Mouse (Mus musculus) lung, embryonic 16.5 days (tissue): ENCODE data around the gene Gm20716. TPM values are rescaled to one million over a fixed set of nuclear protein-coding genes. Genes with fewer than 3 reads are reported as not detected.

Source experiments
- ATAC-seq: fragments of 200-750 bp; cut with Nextera tagmentation; 2 replicates; pipeline ENCODE4 v1.8.0; 2017; ENCODE audit warnings: low read depth, mild to moderate bottlenecking, moderate library complexity
- H3K27ac ChIP-seq: fragments of 300-500 bp; sonication (generic); 2 replicates; pipeline ENCODE4 v1.5.1; 2014; ENCODE audit warnings: mild to moderate bottlenecking, control low read depth, low read length
- H3K27me3 ChIP-seq: fragments of 300-500 bp; sonication (generic); 2 replicates; pipeline ENCODE4 v1.6.1; 2014; ENCODE audit warnings: low read depth, low read length, mixed read lengths; ENCODE audit not compliant: control insufficient read depth, insufficient read depth
- H3K36me3 ChIP-seq: fragments of 300-500 bp; sonication (generic); 2 replicates; pipeline ENCODE4 v1.6.1; 2014; ENCODE audit warnings: low read length; ENCODE audit not compliant: control insufficient read depth, insufficient read depth
- H3K4me1 ChIP-seq: fragments of 300-500 bp; sonication (generic); replicated peaks from 2 replicates; pipeline ENCODE4 v1.6.1; 2014; ENCODE audit warnings: low read length, mixed read lengths; ENCODE audit not compliant: control insufficient read depth, insufficient read depth
- H3K4me2 ChIP-seq: fragments of 300-500 bp; sonication (generic); 2 replicates; pipeline ENCODE4 v1.6.1; 2014; ENCODE audit warnings: low read depth, low read length, control low read depth
- H3K4me3 ChIP-seq: fragments of 300-500 bp; sonication (generic); 2 replicates; pipeline ENCODE4 v1.5.1; 2014; ENCODE audit warnings: mild to moderate bottlenecking, low read length, control low read depth
- H3K9ac ChIP-seq: fragments of 300-500 bp; sonication (generic); 2 replicates; pipeline ENCODE4 v1.6.1; 2014; ENCODE audit warnings: low read length, control low read depth
- H3K9me3 ChIP-seq: fragments of 300-500 bp; sonication (generic); 2 replicates; pipeline ENCODE4 v1.6.1; 2016; ENCODE audit warnings: low read length; ENCODE audit not compliant: control insufficient read depth
- WGBS: fragments of 180-500 bp; shearing (Covaris S2); extraction: QIAGEN DNeasy Blood & Tissue Kit; methylation state at CpG from one replicate; pipeline ENCODE4 v1.1.7; 2014; 5-methylcytosine and 5-hydroxymethylcytosine counted together
- polyA plus RNA-seq: library from polyadenylated mRNA; unstranded; fragments of >200 nt; fragmentation: Nextera tagmentation; extraction: Ambion mirVana; gene quantifications from 2 replicates; pipeline ENCODE4 v1.2.1, GENCODE M21; 2015

Gm20716 gene
- polyA plus RNA-seq, 1 experiment from 2014 or later: 14.7 TPM

DNA sequence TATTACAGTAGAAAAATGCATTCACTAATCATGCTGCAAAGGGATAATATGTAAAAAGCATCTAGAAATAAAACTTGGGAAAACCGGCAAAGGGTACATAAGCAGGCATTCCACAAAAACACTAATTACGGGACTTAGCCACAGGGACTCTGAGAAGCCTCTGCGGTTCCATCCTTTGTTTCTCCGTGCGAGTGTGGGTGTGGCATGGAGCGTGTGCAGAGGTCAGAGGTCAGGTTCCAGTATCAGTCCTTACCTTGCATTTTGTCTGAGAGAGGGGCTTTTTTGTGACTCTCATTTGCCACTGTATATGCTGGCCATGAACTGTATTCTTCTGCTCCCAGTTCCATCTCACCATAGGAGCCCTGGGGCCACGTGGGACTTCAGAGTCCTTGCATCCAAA is 54.2 kb downstream of the Gm20716 start:
- no peak for ATAC-seq
- Histone ChIP-seq H3K27ac (no peak overlapping the region), H3K4me3 (no peak overlapping the region), H3K9me3 (no peaks in the 10 kb centered on the region), H3K4me1 (no peaks in the 10 kb centered on the region), H3K27me3 (no peaks in the 10 kb centered on the region), H3K4me2 (no peak overlapping the region), H3K9ac (no peak overlapping the region), H3K36me3 (peaks cover 12% of the 10 kb centered on the region)
- 55% methylated on average over 7 of the region's 7 CpGs for WGBS

- peaks cover 29% of the 10 kb centered on the region for H3K4me1 ChIP-seq
- H3K4me3 ChIP-seq: peak overlapping the region; percentile 28
- peaks cover 4% of the 10 kb centered on the region for H3K36me3 ChIP-seq
- H3K9ac ChIP-seq: peak overlapping the region; percentile 56
- peak overlapping the region; percentile 47 for H3K4me2 ChIP-seq
- H3K27me3 ChIP-seq: no peaks in the 10 kb centered on the region
- WGBS: 12% methylated on average over 13 of the region's 13 CpGs
- peak overlapping the region; percentile 71 for H3K27ac ChIP-seq
- H3K9me3 ChIP-seq: no peaks in the 10 kb centered on the region
- peak; percentile 83 for ATAC-seq
These were observed 59.9 kb downstream of the Gm20716 start for GRCm38 (mm10) chr2:168170167-168170685.

GRCm38 (mm10) chr2:168169800-168170113 is 60.4 kb downstream of the Gm20716 start:
- ATAC-seq: no peak
- H3K27ac ChIP-seq: peak overlapping the region; percentile 71
- 6% methylated on average over 9 of the region's 9 CpGs for WGBS
- H3K4me2 ChIP-seq: peak overlapping the region; percentile 47
- peak overlapping the region; percentile 56 for H3K9ac ChIP-seq
- H3K36me3 ChIP-seq: no peaks in the 10 kb centered on the region; the same call in 1 of the 2 replicates
- no peaks in the 10 kb centered on the region for H3K27me3 ChIP-seq
- H3K4me3 ChIP-seq: peak overlapping the region; percentile 28
- H3K9me3 ChIP-seq: no peaks in the 10 kb centered on the region
- peaks cover 29% of the 10 kb centered on the region for H3K4me1 ChIP-seq

- H3K9me3 ChIP-seq: no peaks in the 10 kb centered on the region
- peak overlapping the region; percentile 71 for H3K27ac ChIP-seq
- H3K36me3 ChIP-seq: no peaks in the 10 kb centered on the region
- ATAC-seq: peak; percentile 66
- no peaks in the 10 kb centered on the region for H3K27me3 ChIP-seq
- H3K4me3 ChIP-seq: no peak overlapping the region
- peak overlapping the region; percentile 56; the same call in 1 of the 2 replicates for H3K9ac ChIP-seq
- H3K4me2 ChIP-seq: peak overlapping the region; percentile 47
- WGBS: 32% methylated on average over 9 of the region's 9 CpGs
- H3K4me1 ChIP-seq: peaks cover 29% of the 10 kb centered on the region
These were observed 61.0 kb downstream of the Gm20716 start for GRCm38 (mm10) chr2:168168892-168169799.

GRCm38 (mm10) chr2:168167781-168168180 is 62.4 kb downstream of the Gm20716 start:
- 58% methylated on average over 3 of the region's 3 CpGs for WGBS
- H3K4me1 ChIP-seq: peaks cover 29% of the 10 kb centered on the region
- no peak overlapping the region for H3K4me2 ChIP-seq
- no peaks in the 10 kb centered on the region for H3K9me3 ChIP-seq
- no peak for ATAC-seq
- no peaks in the 10 kb centered on the region for H3K27me3 ChIP-seq
- H3K4me3 ChIP-seq: no peak overlapping the region
- H3K27ac ChIP-seq: no peak overlapping the region
- H3K9ac ChIP-seq: no peak overlapping the region
- H3K36me3 ChIP-seq: no peaks in the 10 kb centered on the region

GRCm38 (mm10) chr2:168166750-168167460 is 63.3 kb downstream of the Gm20716 start:
- 0 out of 2 replicates have a peak, but pooled peaks have one; percentile 11 for ATAC-seq
- H3K4me1 ChIP-seq: peaks cover 35% of the 10 kb centered on the region
- H3K36me3 ChIP-seq: no peaks in the 10 kb centered on the region
- H3K9me3 ChIP-seq: no peaks in the 10 kb centered on the region
- H3K9ac ChIP-seq: no peak overlapping the region
- WGBS: 31% methylated on average over 21 of the region's 21 CpGs
- H3K27ac ChIP-seq: no peak overlapping the region
- H3K4me2 ChIP-seq: peak overlapping the region; percentile 2; the same call in 1 of the 2 replicates
- no peaks in the 10 kb centered on the region for H3K27me3 ChIP-seq
- no peak overlapping the region for H3K4me3 ChIP-seq

DNA sequence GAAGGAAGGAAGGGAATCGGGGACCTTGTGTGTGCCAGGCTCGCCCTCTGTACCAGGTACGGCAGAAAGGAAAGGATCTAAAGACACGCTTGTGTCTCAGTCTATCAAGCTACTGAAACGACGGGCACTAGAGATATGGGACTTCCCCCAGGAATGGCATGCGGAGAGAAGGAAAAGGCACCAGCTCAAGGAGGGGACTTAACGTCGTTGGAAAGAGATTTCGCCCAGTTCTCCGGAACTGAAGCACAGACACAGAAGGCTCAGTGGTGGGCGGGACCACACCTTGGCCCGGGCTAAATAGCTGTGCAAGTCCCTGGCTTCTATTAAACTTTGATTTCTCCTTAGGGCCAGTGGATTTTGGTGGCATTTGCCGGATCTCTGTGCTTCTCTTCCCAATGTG is 68.2 kb downstream of the Gm20716 start:
- peak overlapping the region; percentile 62 for H3K4me2 ChIP-seq
- no peaks in the 10 kb centered on the region for H3K9me3 ChIP-seq
- no peaks in the 10 kb centered on the region for H3K36me3 ChIP-seq
- peak; percentile 36; the same call in 1 of the 2 replicates for ATAC-seq
- peak overlapping the region; percentile 65 for H3K9ac ChIP-seq
- peak overlapping the region; percentile 92 for H3K27ac ChIP-seq
- peaks cover 27% of the 10 kb centered on the region for H3K4me1 ChIP-seq
- WGBS: 9% methylated on average over 14 of the region's 14 CpGs
- H3K4me3 ChIP-seq: peak overlapping the region; percentile 45
- no peaks in the 10 kb centered on the region for H3K27me3 ChIP-seq

- H3K4me1 ChIP-seq: peaks cover 27% of the 10 kb centered on the region
- no peaks in the 10 kb centered on the region for H3K9me3 ChIP-seq
- H3K36me3 ChIP-seq: no peaks in the 10 kb centered on the region
- H3K4me2 ChIP-seq: peak overlapping the region; percentile 62
- peak overlapping the region; percentile 45 for H3K4me3 ChIP-seq
- ATAC-seq: peak; percentile 67
- peak overlapping the region; percentile 65 for H3K9ac ChIP-seq
- peak overlapping the region; percentile 92 for H3K27ac ChIP-seq
- no peaks in the 10 kb centered on the region for H3K27me3 ChIP-seq
- 3% methylated on average over 11 of the region's 11 CpGs for WGBS
These were observed 68.6 kb downstream of the Gm20716 start for GRCm38 (mm10) chr2:168161514-168161971.
